Mouse (Mus musculus): Measurements from ENCODE around the gene Cenpe. TPM values are rescaled to one million over a fixed set of nuclear protein-coding genes. Genes with fewer than 3 reads are reported as not detected.

Cenpe gene
- total RNA-seq, 2 experiments from 2014 or later, result 0.27 to 0.43 TPM

DNA sequence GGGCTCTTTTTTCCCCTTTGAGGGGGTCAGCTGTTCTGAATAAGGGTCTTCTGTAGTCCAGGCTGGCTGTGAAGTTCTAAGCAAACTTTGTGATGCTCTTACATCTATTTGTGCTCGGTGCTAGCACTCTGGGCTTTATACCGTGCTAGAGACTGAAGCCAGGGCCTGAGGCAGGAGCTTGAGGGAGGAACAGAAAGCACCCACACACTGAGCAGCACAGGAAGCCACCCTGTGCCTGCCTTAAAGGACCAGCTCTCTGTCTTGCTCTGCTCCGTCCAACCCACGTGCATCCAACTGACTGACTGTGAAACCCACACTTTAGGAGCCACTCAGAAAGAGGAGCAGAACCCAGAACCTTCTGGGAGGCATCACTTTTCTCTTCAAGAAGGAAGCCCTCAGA lies 67.8 kb downstream of the Cenpe start:
- no peak for DNase-seq
- intact Hi-C loops (cut with DNase I), result loop anchor here (5.0 kb wide), 3 partner anchors 122 to 452 kb away; no protein-coding TSS in a partner anchor

GRCm38 (mm10) chr3:135280669-135281415 lies 68.5 kb downstream of the Cenpe start, which contains the start of gene Bdh2:
Bdh2 (plus strand) TSS chr3:135281221.
- peak; percentile 57 to 64 for DNase-seq
- intact Hi-C loops (cut with DNase I), result loop anchor here (5.0 kb wide), 3 partner anchors 121 to 451 kb away; no protein-coding TSS in a partner anchor

- intact Hi-C loops (cut with DNase I), result loop anchor here (5.0 kb wide), 3 partner anchors 121 to 451 kb away; no protein-coding TSS in a partner anchor
Observed at GRCm38 (mm10) chr3:135281701-135282100, 69.4 kb downstream of the Cenpe start.

DNA sequence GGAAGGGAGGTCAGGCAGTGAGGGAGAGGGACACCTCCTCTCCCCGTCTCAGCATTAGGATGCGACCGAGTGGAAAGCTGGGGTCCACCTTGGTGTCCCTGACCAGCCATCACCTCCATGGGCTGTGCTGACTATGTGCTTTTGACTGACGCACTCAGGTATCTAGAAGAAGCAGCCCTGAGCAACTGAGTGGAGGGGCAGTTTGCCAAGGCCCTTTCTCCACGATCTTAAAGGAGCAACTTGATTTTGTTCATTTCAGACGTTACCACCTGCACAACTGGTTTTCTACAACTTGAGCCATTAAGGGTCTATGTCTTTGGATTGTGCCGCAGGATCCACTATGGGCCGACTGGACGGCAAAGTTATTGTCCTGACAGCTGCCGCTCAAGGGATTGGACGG lies 72.9 kb downstream of the Cenpe start:
- intact Hi-C loops (cut with DNase I), result no loop called here
- no peak for DNase-seq

More at GRCm38 (mm10) chr3:135281701-135282100, 69.4 kb downstream of the Cenpe start:
- DNase-seq, result no peak

DNA sequence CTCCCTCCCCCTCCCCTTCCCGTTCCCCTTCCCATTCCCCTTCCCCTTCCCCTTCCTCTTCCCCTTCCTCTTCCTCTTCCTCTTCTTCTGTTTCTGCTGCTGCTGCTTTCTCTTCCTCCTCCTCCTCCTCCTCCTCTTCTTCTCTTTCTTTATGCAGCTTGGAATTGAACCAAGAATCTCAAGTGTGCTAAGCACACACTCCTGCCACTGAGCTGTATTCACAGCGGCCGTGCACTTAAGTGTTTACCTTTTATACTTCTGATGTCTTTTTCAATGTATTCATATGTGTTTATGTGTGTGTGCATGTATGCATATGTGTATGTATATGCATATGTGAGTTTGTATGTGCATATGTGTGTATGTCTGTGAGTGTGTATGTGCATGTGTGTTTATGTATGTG lies 73.5 kb downstream of the Cenpe start:
- intact Hi-C loops (cut with DNase I), result no loop called here
- no peak for DNase-seq

- intact Hi-C loops (cut with DNase I), result no loop called here
- no peak for DNase-seq
Observed at GRCm38 (mm10) chr3:135288138-135288750, 75.9 kb downstream of the Cenpe start.

GRCm38 (mm10) chr3:135289148-135289547 lies 76.8 kb downstream of the Cenpe start:
- no peak for DNase-seq
- intact Hi-C loops (cut with DNase I), result no loop called here

DNA sequence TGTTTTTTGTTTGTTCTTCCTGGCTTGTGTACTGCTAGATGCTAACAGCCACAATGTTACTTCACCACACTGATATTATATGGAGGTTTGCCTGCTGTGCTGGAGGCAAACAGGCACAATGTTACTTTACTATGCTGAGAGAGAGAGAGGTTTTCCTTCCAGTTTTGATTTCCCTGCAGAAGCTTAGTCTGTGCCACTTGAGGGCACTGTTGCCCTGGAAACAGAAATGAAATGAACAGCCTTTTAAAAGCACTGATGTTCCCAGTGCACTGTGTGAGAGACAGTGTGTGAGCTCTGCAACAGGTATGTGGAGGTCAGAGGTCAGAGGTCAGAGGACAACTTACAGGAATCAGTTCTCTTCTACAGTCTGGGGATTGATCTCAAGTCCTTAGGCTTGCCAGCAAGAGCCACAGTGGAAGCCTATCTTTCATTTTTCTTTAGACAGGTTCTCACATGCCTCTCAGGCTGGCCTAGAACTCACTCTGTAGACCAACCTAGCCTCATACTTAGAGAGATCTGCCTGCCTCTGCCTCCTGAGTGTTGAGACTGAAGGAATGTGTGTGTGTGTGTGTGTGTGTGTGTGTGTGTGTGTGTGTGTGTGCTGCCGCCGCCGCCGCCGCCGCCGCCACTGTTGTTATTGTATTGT lies 78.0 kb downstream of the Cenpe start:
- intact Hi-C loops (cut with DNase I), result loop anchor here (5.0 kb wide), 1 partner anchor 37 kb away; no protein-coding TSS in a partner anchor
- no peak for DNase-seq

DNA sequence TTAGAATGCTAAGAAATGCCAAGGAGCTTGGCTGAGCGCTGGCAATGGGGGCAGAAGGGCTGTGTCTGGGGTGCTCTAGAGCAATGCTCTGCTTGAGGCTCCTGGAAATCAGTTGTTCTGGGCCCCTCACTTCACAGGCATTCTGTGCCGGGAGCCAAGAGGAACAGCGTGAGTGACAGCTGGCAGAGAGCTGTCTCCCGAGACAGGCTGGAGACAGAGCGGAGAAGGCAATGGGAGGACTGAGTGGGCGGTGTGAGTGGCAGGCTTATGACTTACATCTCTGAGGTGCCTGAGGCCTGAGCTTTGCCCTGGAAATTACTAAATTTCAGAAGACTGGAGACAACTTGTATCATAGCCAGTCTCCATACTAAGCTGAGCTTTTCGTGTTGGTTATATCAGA lies 81.4 kb downstream of the Cenpe start:
- intact Hi-C loops (cut with DNase I), result loop anchor here (5.0 kb wide), 1 partner anchor 34 kb away; no protein-coding TSS in a partner anchor
- DNase-seq, result no peak

DNA sequence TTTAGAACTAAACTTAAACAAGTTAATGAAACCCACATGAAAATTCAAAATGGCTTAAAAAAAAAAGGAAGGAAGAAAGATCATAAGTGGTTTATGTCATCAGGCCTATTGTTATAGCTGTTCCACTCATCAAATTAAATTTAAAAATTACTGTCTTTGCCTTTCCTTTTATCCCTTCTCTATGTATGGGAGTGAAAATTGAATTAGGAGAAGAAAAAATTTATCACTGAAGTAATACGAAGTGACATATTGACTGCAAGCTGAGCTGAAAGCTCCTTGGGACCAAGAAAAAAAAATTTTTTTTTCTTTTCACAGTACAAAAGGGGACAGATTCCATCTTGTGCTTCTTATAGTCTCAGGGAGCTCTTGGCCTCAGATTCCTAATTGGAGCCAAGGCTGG lies 83.2 kb downstream of the Cenpe start:
- DNase-seq, result no peak
- intact Hi-C loops (cut with DNase I), result no loop called here

DNA sequence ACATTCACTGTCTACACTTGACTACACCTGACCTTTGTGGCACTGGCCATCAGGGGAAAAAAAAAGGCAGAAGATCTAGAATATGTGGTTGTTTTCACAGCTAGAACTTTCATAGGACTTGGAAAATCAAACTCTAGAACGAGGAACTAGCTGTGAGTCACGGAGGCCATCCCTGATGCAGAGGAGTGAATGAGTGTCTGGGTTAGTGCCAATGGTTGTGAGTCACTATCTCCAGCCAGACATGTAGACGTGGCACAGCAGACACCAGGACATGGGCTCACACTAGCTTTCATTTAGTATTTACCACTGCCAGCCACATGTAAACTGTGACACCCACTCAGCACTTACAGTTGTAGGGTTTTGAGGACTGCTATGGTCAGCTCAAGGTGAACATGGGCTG lies 86.2 kb downstream of the Cenpe start:
- no peak for DNase-seq
- intact Hi-C loops (cut with DNase I), result no loop called here

DNA sequence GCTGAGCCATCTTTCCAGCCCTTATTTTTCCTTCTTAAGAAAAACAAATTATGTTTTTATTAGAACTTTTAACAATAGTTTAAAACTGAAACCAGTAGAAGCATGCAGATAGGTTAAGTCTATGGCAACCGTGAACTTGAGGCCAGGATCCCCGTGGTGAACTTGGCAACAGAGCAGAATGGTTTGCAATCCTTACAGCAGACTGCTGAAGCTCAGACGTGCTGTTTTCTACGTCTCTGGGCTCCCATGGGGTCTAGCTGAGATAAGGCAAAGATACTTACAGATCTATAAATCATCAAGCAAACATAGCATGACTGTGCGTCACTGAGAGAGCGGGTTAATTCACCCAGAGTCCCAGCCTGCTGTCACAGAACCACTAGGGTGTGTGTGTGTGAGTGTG lies 87.7 kb downstream of the Cenpe start:
- DNase-seq, result no peak
- intact Hi-C loops (cut with DNase I), result no loop called here

GRCm38 (mm10) chr3:135304060-135304459 lies 91.7 kb downstream of the Cenpe start:
- intact Hi-C loops (cut with DNase I), result no loop called here
- DNase-seq, result no peak

- intact Hi-C loops (cut with DNase I), result no loop called here
- no peak for DNase-seq
Observed at GRCm38 (mm10) chr3:135304566-135304965, 92.2 kb downstream of the Cenpe start.

GRCm38 (mm10) chr3:135307411-135308259 lies 95.3 kb downstream of the Cenpe start, which contains the start of gene Slc9b2:
Slc9b2 (plus strand) TSS chr3:135307700.
- no peak for DNase-seq
- intact Hi-C loops (cut with DNase I), result no loop called here

DNA sequence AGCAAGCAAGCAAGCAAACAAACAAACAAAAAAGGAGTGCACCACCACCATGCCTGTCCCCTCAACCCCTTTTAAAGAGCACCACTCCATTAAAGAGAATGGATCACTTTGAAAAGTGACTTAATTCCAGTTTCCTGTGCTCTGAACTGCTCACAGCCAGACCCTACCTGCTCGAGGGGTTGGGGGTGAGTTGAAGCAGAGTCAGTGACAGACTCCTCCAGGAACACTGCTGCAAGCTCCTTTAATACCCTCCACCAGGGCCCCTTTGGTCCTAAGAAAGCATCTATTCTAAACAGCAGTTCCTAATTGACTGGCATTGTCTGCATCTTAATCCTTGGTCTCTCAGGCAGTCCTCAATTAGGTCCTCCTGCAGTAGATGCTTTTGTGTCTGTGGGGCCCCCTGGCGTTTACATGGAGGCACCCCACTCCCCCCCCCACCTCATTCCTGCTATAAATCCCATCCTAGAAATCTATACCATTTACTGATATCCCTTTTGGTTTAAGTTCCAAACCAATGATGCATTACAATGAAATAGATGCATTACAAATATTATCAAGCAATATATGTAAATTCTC lies 100.7 kb downstream of the Cenpe start:
- DNase-seq, result no peak
- intact Hi-C loops (cut with DNase I), result no loop called here

- no peak for DNase-seq
- intact Hi-C loops (cut with DNase I), result no loop called here
Observed at GRCm38 (mm10) chr3:135313727-135314126, 101.4 kb downstream of the Cenpe start.

GRCm38 (mm10) chr3:135314811-135315210 lies 102.5 kb downstream of the Cenpe start:
- no peak for DNase-seq
- intact Hi-C loops (cut with DNase I), result no loop called here

- intact Hi-C loops (cut with DNase I), result no loop called here
- DNase-seq, result no peak
Observed at GRCm38 (mm10) chr3:135315720-135316425, 103.5 kb downstream of the Cenpe start.

All from gastrocnemius, postnatal 36 days (tissue).